Mouse (Mus musculus) liver, embryonic 16.5 days (tissue): ENCODE results near the gene Cacna2d2. TPM values are rescaled to one million over a fixed set of nuclear protein-coding genes. Genes with fewer than 3 reads are reported as not detected.

Experiments used
- ATAC-seq: fragments of 200-750 bp; cut with Nextera tagmentation; 2 replicates; pipeline ENCODE4 v1.8.0; 2017; ENCODE audit warnings: low read depth, mild to moderate bottlenecking, moderate number of reproducible peaks, moderate library complexity
- H3K27ac ChIP-seq: fragments of 300-500 bp; sonication (generic); 2 replicates; pipeline ENCODE4 v1.5.1; 2014; ENCODE audit warnings: mild to moderate bottlenecking, low read length
- H3K27me3 ChIP-seq: fragments of 300-500 bp; sonication (generic); 2 replicates; pipeline ENCODE4 v1.6.1; 2014; ENCODE audit warnings: low read depth, low read length, mixed read lengths; ENCODE audit not compliant: control insufficient read depth, insufficient read depth
- H3K36me3 ChIP-seq: fragments of 300-500 bp; sonication (generic); 2 replicates; pipeline ENCODE4 v1.6.1; 2014; ENCODE audit warnings: mild to moderate bottlenecking; ENCODE audit not compliant: control insufficient read depth, insufficient read depth
- H3K4me1 ChIP-seq: fragments of 300-500 bp; sonication (generic); 2 replicates; pipeline ENCODE4 v1.6.1; 2014; ENCODE audit warnings: low read depth, low read length, mixed read lengths; ENCODE audit not compliant: control insufficient read depth
- H3K4me2 ChIP-seq: fragments of 300-500 bp; sonication (generic); 2 replicates; pipeline ENCODE4 v1.6.1; 2014; ENCODE audit warnings: low read depth, low read length, mixed read lengths
- H3K4me3 ChIP-seq: fragments of 300-500 bp; sonication (generic); 2 replicates; pipeline ENCODE4 v1.5.1; 2014; ENCODE audit warnings: low read depth, mild to moderate bottlenecking, low read length
- H3K9ac ChIP-seq: fragments of 300-500 bp; sonication (generic); 2 replicates; pipeline ENCODE4 v1.6.1; 2014; ENCODE audit warnings: low read depth, low read length
- H3K9me3 ChIP-seq: fragments of 300-500 bp; sonication (generic); replicated peaks from 2 replicates; pipeline ENCODE4 v1.6.1; 2016; ENCODE audit warnings: low read length; ENCODE audit not compliant: control insufficient read depth
- WGBS: fragments of 180-500 bp; shearing (Covaris S2); extraction: QIAGEN DNeasy Blood & Tissue Kit; methylation state at CpG from one replicate; pipeline ENCODE4 v1.1.7; 2014; ENCODE audit not compliant: insufficient replicate concordance; 5-methylcytosine and 5-hydroxymethylcytosine counted together
- polyA plus RNA-seq: library from polyadenylated mRNA; unstranded; fragments of >200 nt; fragmentation: Nextera tagmentation; extraction: Ambion mirVana; gene quantifications from 2 replicates; pipeline ENCODE4 v1.2.1, GENCODE M21; 2015

Gene Cacna2d2
- polyA plus RNA-seq, 1 experiment from 2014 or later = not detected

DNA sequence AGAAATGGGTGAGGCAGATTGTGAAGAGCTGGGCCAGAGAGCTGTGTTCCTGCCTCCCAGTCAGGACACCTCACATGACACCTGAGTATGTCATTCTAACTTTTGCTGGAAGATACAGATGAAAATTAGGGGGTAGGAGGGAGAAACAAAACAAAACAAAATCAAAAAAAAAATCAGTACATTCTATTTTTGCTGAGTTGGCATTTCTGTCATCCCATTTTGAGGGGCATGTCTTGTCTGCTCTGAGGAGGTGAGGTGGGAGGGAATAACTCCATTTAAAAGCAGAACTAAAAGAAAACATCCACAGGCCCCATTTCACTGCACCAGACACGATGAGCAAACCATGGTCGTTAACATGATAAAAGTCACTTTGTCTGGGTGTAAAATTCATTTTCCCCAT, 11.1 kb upstream of the Cacna2d2 start:
- WGBS = 40% methylated on average over 2 of the region's 2 CpGs
- Histone ChIP-seq H3K4me1 (no peaks in the 10 kb centered on the region), H3K9ac (no peak overlapping the region), H3K4me3 (no peak overlapping the region), H3K9me3 (no peaks in the 10 kb centered on the region), H3K4me2 (no peak overlapping the region), H3K27me3 (peaks cover 7% of the 10 kb centered on the region), H3K27ac (no peak overlapping the region), H3K36me3 (no peaks in the 10 kb centered on the region)
- no peak for ATAC-seq

GRCm38 (mm10) chr9:107396397-107396796, 3.0 kb upstream of the Cacna2d2 start:
- Histone ChIP-seq H3K4me3 (no peak overlapping the region), H3K9me3 (no peaks in the 10 kb centered on the region), H3K36me3 (no peaks in the 10 kb centered on the region), H3K9ac (no peak overlapping the region), H3K27me3 (peaks cover 48% of the 10 kb centered on the region), H3K27ac (no peak overlapping the region), H3K4me2 (no peak overlapping the region), H3K4me1 (no peaks in the 10 kb centered on the region)
- 18% methylated on average over 4 of the region's 4 CpGs for WGBS
- ATAC-seq = no peak

DNA sequence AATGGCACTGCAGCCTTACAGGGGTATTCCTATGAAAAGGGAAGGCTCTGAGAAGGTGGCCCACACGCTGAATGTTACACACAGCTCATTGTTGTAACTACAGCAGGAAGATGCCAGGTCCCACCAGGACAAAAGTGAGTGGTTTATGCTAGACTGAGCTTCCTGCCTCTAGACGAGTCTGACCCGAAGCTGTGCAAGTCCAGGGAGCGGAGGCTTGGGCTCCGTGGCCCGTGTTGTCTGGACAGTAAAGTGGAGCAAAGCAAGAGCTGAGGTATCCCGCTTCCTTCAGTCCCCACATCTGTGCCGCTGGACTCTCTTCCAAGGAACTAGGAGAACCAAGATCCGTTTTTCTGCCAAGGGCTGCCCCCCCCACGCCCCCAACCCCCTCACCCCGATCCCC, 444 bp upstream of the Cacna2d2 start:
- no peak overlapping the region for H3K27ac ChIP-seq
- no peak for ATAC-seq
- no peaks in the 10 kb centered on the region for H3K4me1 ChIP-seq
- H3K4me2 ChIP-seq = no peak overlapping the region
- 18% methylated on average over 11 of the region's 11 CpGs for WGBS
- H3K9me3 ChIP-seq = no peaks in the 10 kb centered on the region
- H3K27me3 ChIP-seq = peaks cover 69% of the 10 kb centered on the region
- no peak overlapping the region for H3K4me3 ChIP-seq
- no peaks in the 10 kb centered on the region for H3K36me3 ChIP-seq
- H3K9ac ChIP-seq = no peak overlapping the region

DNA sequence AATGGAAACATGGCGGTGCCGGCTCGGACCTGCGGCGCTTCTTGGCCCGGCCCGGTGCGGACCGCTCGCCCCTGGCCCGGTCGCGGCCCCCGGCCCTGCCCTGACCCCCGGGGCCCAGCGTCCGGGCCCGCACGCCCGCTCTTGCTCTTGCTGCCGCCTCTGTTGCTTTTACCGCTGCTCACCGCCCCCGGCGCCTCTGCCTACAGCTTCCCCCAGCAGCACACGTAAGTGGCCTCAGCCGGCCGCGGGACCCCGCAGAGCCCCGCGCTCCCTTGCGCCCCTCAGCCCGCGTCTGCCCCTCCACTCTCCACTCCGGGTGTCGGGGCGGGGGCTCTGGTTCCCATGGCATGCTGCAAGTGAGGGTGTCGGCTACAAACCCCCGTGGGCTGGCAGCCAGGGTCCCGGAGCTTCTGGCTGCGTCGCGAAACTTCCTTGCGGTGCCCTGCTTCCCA, 674 bp downstream of the Cacna2d2 start:
- H3K4me1 ChIP-seq = no peaks in the 10 kb centered on the region
- H3K9ac ChIP-seq = no peak overlapping the region
- H3K27me3 ChIP-seq = peaks cover 67% of the 10 kb centered on the region
- H3K36me3 ChIP-seq = no peaks in the 10 kb centered on the region
- peak overlapping the region; percentile 47 for H3K4me3 ChIP-seq
- no peak overlapping the region for H3K27ac ChIP-seq
- no peaks in the 10 kb centered on the region for H3K9me3 ChIP-seq
- under 1% methylated on average over 35 of the region's 45 CpGs for WGBS
- ATAC-seq = no peak
- peak overlapping the region; percentile 63 for H3K4me2 ChIP-seq

- H3K27me3 ChIP-seq = peaks cover 67% of the 10 kb centered on the region
- H3K4me2 ChIP-seq = no peak overlapping the region
- 12% methylated on average over 13 of the region's 13 CpGs for WGBS
- no peak overlapping the region for H3K9ac ChIP-seq
- no peak for ATAC-seq
- H3K9me3 ChIP-seq = no peaks in the 10 kb centered on the region
- no peak overlapping the region for H3K4me3 ChIP-seq
- H3K27ac ChIP-seq = no peak overlapping the region
- no peaks in the 10 kb centered on the region for H3K4me1 ChIP-seq
- no peaks in the 10 kb centered on the region for H3K36me3 ChIP-seq
Observed at GRCm38 (mm10) chr9:107400666-107401285, 1.4 kb downstream of the Cacna2d2 start.

DNA sequence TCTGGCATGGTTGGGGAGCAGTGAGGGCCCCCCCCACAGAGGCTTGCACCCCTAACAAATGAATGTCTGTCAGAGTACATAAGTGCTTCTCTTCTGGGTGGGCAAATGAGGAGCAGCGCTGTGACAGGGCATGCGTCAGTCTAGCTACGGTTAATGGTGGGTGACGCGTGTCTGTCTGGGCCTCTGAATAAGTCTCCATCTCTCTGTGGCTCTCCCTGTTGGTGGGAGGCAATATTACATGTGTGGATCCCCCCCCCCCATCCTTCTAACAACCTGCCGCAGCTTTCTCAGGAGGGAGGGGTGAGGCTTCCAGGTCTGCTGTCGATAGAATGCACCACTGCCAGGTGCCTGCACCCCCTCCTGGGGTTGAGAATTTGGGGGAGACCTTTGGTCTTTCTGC, 3.7 kb downstream of the Cacna2d2 start:
- no peak overlapping the region for H3K27ac ChIP-seq
- H3K4me3 ChIP-seq = no peak overlapping the region
- H3K9ac ChIP-seq = no peak overlapping the region
- ATAC-seq = no peak
- no peaks in the 10 kb centered on the region for H3K36me3 ChIP-seq
- WGBS = 60% methylated on average over 7 of the region's 7 CpGs
- no peaks in the 10 kb centered on the region for H3K4me1 ChIP-seq
- no peaks in the 10 kb centered on the region for H3K9me3 ChIP-seq
- peaks cover 54% of the 10 kb centered on the region for H3K27me3 ChIP-seq
- no peak overlapping the region for H3K4me2 ChIP-seq

DNA sequence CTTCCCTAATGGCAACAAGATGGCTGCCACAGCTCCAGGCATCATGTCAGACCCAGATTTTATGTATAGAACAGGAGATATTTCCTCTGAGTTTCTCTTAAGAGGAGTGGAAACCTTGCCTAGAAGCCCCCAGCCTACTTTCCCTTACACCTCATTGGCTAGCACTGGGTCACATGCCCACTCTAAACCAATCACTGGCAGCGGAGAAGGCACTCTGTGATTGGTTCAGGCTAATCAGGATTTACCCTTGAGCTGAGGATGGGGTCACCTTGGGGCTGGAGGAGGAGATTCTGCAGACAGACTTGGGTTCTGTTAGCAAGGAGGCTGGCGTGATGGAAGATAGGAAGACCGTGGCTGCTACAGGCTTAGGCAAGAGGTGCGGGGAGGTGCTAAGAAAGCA, 10.0 kb downstream of the Cacna2d2 start:
- no peak overlapping the region for H3K9ac ChIP-seq
- no peaks in the 10 kb centered on the region for H3K36me3 ChIP-seq
- no peaks in the 10 kb centered on the region; the same call in 1 of the 2 replicates for H3K27me3 ChIP-seq
- H3K4me3 ChIP-seq = no peak overlapping the region
- H3K4me2 ChIP-seq = no peak overlapping the region
- no peak overlapping the region for H3K27ac ChIP-seq
- H3K9me3 ChIP-seq = no peaks in the 10 kb centered on the region
- 62% methylated on average over 4 of the region's 4 CpGs for WGBS
- no peak for ATAC-seq
- no peaks in the 10 kb centered on the region for H3K4me1 ChIP-seq

GRCm38 (mm10) chr9:107417106-107417505, 17.7 kb downstream of the Cacna2d2 start:
- ATAC-seq = no peak
- no peaks in the 10 kb centered on the region for H3K9me3 ChIP-seq
- no peak overlapping the region for H3K4me3 ChIP-seq
- no peaks in the 10 kb centered on the region for H3K4me1 ChIP-seq
- 52% methylated on average over 6 of the region's 6 CpGs for WGBS
- H3K27me3 ChIP-seq = no peaks in the 10 kb centered on the region
- H3K36me3 ChIP-seq = no peaks in the 10 kb centered on the region
- H3K4me2 ChIP-seq = no peak overlapping the region
- H3K9ac ChIP-seq = no peak overlapping the region
- no peak overlapping the region for H3K27ac ChIP-seq

DNA sequence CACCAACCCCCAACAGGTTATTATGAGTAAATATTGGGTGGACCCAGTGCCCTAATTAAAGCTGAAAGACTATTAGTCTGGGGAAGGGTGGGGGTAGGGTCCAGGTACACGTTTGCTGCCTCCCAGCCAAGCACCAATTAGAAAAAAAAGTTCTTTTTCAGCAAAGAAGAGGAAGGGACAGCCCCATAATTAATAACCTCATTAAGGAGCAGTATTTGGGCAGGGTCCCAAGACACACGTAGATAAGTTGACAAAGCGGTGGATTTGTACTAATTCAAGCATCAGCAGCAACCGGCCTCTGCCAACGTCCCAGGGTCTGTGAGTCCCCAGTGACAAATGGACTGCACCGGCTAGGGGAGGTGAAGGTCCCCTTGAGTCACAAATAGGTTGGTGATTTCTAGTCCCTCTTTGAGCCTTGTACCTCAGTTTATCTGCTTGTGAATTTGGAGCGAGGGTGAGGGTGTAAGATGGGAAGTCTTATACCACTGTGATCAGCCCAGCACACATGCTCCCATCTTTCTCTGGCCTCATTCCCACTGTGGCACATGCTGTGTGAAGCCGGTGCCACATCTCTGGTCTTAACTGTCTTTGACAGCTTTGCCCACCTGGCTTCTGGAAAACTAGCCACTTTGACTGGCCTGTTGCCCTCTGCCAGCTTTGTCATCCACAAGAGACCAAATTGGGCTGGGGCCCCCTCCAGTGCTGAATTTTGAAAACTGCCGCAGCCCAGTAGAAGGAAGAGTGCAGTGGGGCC, 20.3 kb downstream of the Cacna2d2 start:
- Histone ChIP-seq H3K9me3 (no peaks in the 10 kb centered on the region), H3K9ac (no peak overlapping the region), H3K4me1 (no peaks in the 10 kb centered on the region), H3K27ac (no peak overlapping the region), H3K27me3 (no peaks in the 10 kb centered on the region), H3K4me3 (no peak overlapping the region), H3K36me3 (no peaks in the 10 kb centered on the region), H3K4me2 (no peak overlapping the region)
- no peak for ATAC-seq
- 60% methylated on average over 9 of the region's 9 CpGs for WGBS
